Mouse (Mus musculus): ENCODE measurements around the gene Kyat3. TPM values are rescaled to one million over a fixed set of nuclear protein-coding genes. Genes with fewer than 3 reads are reported as not detected.
"Not testable (repeated sequence)": the region's sequence is repeated elsewhere in the genome, so short reads cannot be mapped to it uniquely, and the experiment has no call there.

Gene Kyat3
- polyA plus RNA-seq, 1 experiment from 2014 or later, result 14.9 TPM

DNA sequence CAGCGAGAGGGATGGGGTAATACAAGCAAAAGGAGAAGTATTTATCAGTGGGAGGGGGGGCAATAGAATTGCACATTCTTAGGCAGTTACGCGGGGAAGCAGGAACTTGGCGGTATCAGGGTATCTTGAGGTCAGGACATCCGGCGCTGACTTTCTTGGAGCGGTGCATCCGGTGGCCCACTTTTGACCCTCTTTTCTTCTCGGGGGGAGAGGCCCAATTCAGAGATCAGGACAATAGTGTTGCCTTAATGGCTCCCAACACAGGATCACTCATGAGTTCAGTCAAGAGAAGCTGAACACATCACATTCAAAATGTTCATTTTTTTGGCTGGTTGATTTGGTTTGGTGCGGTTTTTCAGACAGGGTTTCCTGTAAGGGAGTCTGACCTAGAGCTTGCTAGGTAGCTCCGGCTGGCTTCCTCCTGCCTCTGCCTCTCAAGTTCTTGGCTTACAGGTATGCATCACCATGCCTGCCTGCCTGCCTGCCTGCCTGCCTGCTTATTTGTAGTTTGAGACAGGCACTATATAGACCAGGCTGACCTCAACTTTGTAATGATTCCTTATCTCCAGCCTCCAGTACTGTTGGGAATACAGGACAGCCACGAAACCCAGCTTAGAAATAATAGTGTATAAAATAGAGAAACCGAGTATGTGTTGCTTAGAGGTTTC, 7.5 kb downstream of the Kyat3 start:
- ATAC-seq (ENCODE audit: low read depth); H3K4me2 ChIP-seq (ENCODE audit: low read depth, low read length); H3K4me1 ChIP-seq (ENCODE audit: control insufficient read depth, low read depth, low read length); H3K27me3 ChIP-seq (ENCODE audit: control insufficient read depth, insufficient read depth, low read depth, low read length); H3K27ac ChIP-seq (ENCODE audit: low read length); H3K9me3 ChIP-seq (replicated peaks; ENCODE audit: control insufficient read depth, low read length); H3K9ac ChIP-seq (ENCODE audit: low read depth, low read length); H3K4me3 ChIP-seq (ENCODE audit: low read depth, low read length); H3K36me3 ChIP-seq (ENCODE audit: control insufficient read depth, insufficient read depth): not testable (repeated sequence)
- 65% methylated on average over 13 of the region's 13 CpGs for WGBS (ENCODE audit: insufficient replicate concordance)

DNA sequence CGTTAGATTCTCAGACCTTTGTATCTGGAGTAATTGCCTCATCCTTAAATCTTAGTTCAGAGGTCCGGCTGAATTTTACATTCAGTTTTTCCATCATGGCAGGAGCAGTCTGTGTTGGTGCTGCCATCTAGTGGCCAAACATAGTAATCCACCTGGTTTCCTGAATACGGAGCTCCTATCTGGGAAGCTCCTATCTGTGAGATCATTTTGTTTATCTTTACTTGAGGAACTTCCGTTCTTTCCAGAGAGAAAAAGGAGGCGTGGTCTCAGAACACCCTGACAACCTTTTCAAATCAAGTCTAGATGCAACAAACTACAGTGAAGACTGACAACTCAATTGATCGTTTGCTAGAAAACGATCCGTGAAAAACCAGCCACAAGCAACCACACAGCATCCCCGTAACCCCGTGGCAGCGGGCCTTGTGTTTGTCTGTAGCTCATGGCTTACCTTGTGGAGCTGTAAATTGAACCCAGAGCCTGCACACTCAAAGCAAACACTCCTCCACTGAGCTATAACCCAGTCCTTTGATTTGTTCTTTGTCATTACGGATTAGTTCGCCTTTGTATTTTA, 8.1 kb downstream of the Kyat3 start:
- Histone ChIP-seq H3K4me3 (ENCODE audit: low read depth, low read length) (no peak overlapping the region), H3K9ac (ENCODE audit: low read depth, low read length) (no peak overlapping the region), H3K9me3 (replicated peaks; ENCODE audit: control insufficient read depth, low read length) (no peaks in the 10 kb centered on the region), H3K27me3 (ENCODE audit: control insufficient read depth, insufficient read depth, low read depth, low read length) (no peaks in the 10 kb centered on the region), H3K4me1 (ENCODE audit: control insufficient read depth, low read depth, low read length) (peaks cover 3% of the 10 kb centered on the region), H3K4me2 (ENCODE audit: low read depth, low read length) (no peak overlapping the region), H3K36me3 (ENCODE audit: control insufficient read depth, insufficient read depth) (no peaks in the 10 kb centered on the region), H3K27ac (ENCODE audit: low read length) (no peak overlapping the region)
- 49% methylated on average over 13 of the region's 13 CpGs for WGBS (ENCODE audit: insufficient replicate concordance)
- no peak for ATAC-seq (ENCODE audit: low read depth)

DNA sequence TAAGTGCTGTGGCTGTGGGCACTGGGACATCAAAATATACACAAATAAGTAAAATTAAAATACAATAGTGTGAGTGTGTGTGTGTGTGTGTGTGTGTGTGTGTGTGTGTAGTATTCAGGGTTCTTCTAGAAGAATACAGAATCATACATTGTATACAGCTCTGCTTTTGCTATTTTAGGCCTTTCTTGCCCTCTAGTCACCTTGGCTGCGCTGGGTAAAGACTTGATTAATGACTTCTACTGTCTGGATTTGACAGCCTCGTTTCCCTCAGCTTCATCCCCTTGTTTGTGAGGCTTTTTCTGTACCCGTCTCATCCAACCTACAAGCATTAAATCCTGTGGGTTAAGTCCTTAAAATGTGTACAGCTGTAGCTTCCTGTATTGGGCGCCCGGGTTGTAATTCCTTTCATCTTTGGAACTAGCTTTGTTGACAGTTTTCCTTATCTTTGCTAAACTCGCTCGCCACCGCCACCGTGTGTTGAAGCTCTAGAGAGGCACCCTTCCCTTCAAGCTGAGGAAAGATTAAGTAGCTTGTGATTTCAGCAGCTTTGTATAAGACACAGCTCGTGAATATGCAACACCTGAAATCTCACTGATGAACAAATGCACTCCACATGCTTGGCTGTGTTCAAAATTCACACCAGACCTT, 9.6 kb downstream of the Kyat3 start:
- H3K4me2 ChIP-seq (ENCODE audit: low read depth, low read length), result no peak overlapping the region
- WGBS (ENCODE audit: insufficient replicate concordance), result 14% methylated on average over 10 of the region's 10 CpGs
- H3K27ac ChIP-seq (ENCODE audit: low read length), result no peak overlapping the region

DNA sequence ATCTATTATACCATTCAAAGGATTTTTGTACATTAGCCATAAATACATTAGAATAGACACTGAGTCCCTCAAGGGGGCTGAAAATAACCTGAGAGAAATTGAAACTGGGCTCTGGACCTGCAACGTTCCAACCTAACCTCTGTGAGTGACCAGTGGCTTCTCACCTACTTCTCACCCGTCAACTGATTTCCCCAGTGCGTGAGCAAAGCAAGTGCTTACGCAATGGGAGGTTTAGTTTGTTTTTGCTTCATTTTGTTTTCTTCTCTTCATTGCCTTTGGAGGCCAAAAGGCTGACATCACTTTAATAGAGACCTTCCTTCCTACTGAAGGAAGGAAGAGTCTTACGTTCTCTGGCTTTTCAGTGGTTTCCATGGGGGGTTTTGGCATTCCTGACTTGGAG, 10.5 kb downstream of the Kyat3 start:
- Histone ChIP-seq H3K9ac (ENCODE audit: low read depth, low read length) (no peak overlapping the region), H3K9me3 (replicated peaks; ENCODE audit: control insufficient read depth, low read length) (no peaks in the 10 kb centered on the region), H3K27me3 (ENCODE audit: control insufficient read depth, insufficient read depth, low read depth, low read length) (no peaks in the 10 kb centered on the region), H3K4me2 (ENCODE audit: low read depth, low read length) (no peak overlapping the region), H3K36me3 (ENCODE audit: control insufficient read depth, insufficient read depth) (no peaks in the 10 kb centered on the region), H3K4me3 (ENCODE audit: low read depth, low read length) (no peak overlapping the region), H3K27ac (ENCODE audit: low read length) (peak overlapping the region; percentile 52; the same call in 1 of the 2 replicates), H3K4me1 (ENCODE audit: control insufficient read depth, low read depth, low read length) (peaks cover 3% of the 10 kb centered on the region)
- peak; percentile 51 for ATAC-seq (ENCODE audit: low read depth)
- WGBS (ENCODE audit: insufficient replicate concordance), result 63% methylated on average over 5 of the region's 5 CpGs

More for the DNA sequence above, 9.6 kb downstream of the Kyat3 start:
- Histone ChIP-seq H3K4me1 (ENCODE audit: control insufficient read depth, low read depth, low read length) (peaks cover 3% of the 10 kb centered on the region), H3K9ac (ENCODE audit: low read depth, low read length) (no peak overlapping the region), H3K36me3 (ENCODE audit: control insufficient read depth, insufficient read depth) (no peaks in the 10 kb centered on the region), H3K27me3 (ENCODE audit: control insufficient read depth, insufficient read depth, low read depth, low read length) (no peaks in the 10 kb centered on the region), H3K4me3 (ENCODE audit: low read depth, low read length) (no peak overlapping the region), H3K9me3 (replicated peaks; ENCODE audit: control insufficient read depth, low read length) (no peaks in the 10 kb centered on the region)
- no peak for ATAC-seq (ENCODE audit: low read depth)

DNA sequence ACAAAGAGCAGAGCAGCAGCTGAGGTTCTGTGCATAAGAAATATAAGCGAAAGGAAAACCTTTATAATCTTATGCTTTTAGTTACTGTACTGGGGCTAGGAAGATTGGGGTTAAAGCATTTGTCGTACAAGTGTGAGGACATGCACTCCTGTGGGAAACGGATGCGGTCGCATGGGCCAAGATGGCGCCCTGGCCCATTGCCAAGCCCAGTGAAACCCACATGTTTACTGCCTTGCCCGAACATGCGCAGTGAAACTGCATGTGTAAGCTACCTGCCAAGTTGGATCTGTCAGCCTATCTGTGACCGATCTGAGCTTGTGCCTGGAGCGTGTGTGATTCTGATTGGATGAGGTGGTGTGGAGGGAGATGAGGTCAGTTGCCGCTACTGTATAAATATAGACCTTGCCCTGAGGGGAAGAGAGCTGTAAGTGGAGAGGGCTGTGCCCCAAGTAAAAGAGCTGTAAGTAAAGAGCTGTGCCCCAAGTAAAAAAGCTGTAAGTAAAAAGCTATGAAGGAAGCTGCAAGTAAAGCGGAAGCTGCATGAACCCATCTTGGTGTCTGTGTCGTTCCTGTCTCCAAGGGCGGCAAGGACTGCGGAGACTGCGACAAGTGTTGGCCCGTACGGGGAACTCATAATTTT, 11.7 kb downstream of the Kyat3 start:
- not testable (repeated sequence) for H3K4me1 ChIP-seq (ENCODE audit: control insufficient read depth, low read depth, low read length); H3K9me3 ChIP-seq (replicated peaks; ENCODE audit: control insufficient read depth, low read length); H3K4me2 ChIP-seq (ENCODE audit: low read depth, low read length); ATAC-seq (ENCODE audit: low read depth); H3K4me3 ChIP-seq (ENCODE audit: low read depth, low read length); H3K27me3 ChIP-seq (ENCODE audit: control insufficient read depth, insufficient read depth, low read depth, low read length); H3K27ac ChIP-seq (ENCODE audit: low read length); H3K36me3 ChIP-seq (ENCODE audit: control insufficient read depth, insufficient read depth); H3K9ac ChIP-seq (ENCODE audit: low read depth, low read length)
- 81% methylated on average over 18 of the region's 18 CpGs for WGBS (ENCODE audit: insufficient replicate concordance)

DNA sequence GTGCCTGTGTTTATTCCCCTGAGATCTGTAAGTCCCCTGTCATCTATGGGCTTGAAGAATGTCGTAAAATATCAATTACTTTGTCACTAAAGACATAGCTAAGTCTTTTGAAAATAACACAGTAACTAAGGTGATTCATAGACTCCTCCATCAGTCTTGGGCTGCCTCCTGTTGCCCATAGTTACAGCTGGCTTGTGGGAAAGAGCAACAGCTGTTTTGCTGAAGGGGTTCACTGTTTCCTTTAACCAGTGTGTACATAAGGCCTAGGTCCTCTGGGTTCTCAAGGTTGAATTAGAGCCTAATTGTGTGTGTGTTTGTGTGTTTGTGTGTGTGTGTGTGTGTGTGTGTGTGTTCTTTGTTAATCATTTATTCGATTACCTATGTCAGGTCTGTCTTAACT, 24.6 kb downstream of the Kyat3 start:
- no peak overlapping the region for H3K9ac ChIP-seq (ENCODE audit: low read depth, low read length)
- no peak overlapping the region for H3K27ac ChIP-seq (ENCODE audit: low read length)
- ATAC-seq (ENCODE audit: low read depth), result no peak
- H3K4me3 ChIP-seq (ENCODE audit: low read depth, low read length), result no peak overlapping the region
- no peak overlapping the region for H3K4me2 ChIP-seq (ENCODE audit: low read depth, low read length)
- peaks cover 5% of the 10 kb centered on the region for H3K36me3 ChIP-seq (ENCODE audit: control insufficient read depth, insufficient read depth)
- H3K9me3 ChIP-seq (replicated peaks; ENCODE audit: control insufficient read depth, low read length), result no peaks in the 10 kb centered on the region
- H3K27me3 ChIP-seq (ENCODE audit: control insufficient read depth, insufficient read depth, low read depth, low read length), result no peaks in the 10 kb centered on the region
- H3K4me1 ChIP-seq (ENCODE audit: control insufficient read depth, low read depth, low read length), result no peaks in the 10 kb centered on the region
- 55% methylated on average over 2 of the region's 2 CpGs for WGBS (ENCODE audit: insufficient replicate concordance)

DNA sequence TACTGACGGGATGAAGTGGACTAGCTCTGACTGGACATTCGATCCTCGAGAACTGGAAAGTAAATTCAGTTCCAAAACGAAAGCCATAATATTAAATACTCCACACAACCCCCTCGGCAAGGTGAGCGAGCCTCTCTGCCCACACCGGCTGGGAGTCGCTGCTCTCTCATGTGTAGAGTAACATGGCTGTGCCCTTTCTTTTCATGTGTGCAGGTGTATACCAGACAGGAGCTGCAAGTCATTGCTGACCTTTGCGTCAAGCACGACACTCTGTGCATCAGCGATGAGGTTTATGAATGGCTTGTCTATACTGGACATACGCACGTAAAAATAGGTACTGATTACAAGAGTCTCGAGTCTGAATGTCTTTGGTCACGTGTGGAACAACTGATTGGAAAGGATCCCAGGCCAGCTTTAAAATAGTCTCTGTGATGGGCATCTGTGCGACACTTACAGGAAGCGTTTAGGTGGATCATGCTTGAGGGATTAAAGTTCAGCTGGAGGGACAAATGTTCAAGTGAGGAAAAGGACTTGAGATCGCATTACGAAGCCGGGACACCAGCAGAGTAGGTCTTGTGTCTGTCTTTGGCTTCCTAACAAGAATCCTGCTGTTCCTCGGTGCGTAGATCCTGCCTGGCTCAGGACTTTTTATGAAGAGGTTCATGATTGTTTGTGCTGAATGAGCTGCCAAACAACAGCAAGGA, 25.3 kb downstream of the Kyat3 start:
- Histone ChIP-seq H3K36me3 (ENCODE audit: control insufficient read depth, insufficient read depth) (peaks cover 5% of the 10 kb centered on the region), H3K4me3 (ENCODE audit: low read depth, low read length) (no peak overlapping the region), H3K9me3 (replicated peaks; ENCODE audit: control insufficient read depth, low read length) (no peaks in the 10 kb centered on the region), H3K4me1 (ENCODE audit: control insufficient read depth, low read depth, low read length) (no peaks in the 10 kb centered on the region), H3K9ac (ENCODE audit: low read depth, low read length) (no peak overlapping the region), H3K27me3 (ENCODE audit: control insufficient read depth, insufficient read depth, low read depth, low read length) (no peaks in the 10 kb centered on the region), H3K4me2 (ENCODE audit: low read depth, low read length) (no peak overlapping the region), H3K27ac (ENCODE audit: low read length) (no peak overlapping the region)
- 75% methylated on average over 22 of the region's 22 CpGs for WGBS (ENCODE audit: insufficient replicate concordance)
- ATAC-seq (ENCODE audit: low read depth), result no peak

DNA sequence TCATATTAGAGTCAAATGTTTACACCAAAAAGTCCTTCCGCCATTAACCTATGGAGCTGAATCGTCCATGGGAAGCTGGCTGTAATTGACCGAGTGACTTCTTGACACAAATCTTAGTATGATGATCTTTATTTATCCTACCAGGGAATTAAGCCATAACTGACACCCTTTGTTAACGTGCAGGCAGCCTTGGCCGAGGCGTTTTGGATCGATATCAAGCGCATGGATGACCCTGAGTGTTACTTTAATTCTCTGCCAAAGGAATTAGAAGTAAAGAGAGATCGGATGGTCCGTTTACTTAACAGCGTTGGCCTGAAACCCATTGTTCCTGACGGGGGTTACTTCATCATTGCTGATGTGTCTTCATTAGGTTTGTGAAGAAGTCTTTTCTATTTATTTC, 33.4 kb downstream of the Kyat3 start:
- H3K36me3 ChIP-seq (ENCODE audit: control insufficient read depth, insufficient read depth), result no peaks in the 10 kb centered on the region
- no peak overlapping the region for H3K4me2 ChIP-seq (ENCODE audit: low read depth, low read length)
- no peaks in the 10 kb centered on the region for H3K27me3 ChIP-seq (ENCODE audit: control insufficient read depth, insufficient read depth, low read depth, low read length)
- H3K27ac ChIP-seq (ENCODE audit: low read length), result no peak overlapping the region
- no peak overlapping the region for H3K9ac ChIP-seq (ENCODE audit: low read depth, low read length)
- no peaks in the 10 kb centered on the region for H3K9me3 ChIP-seq (replicated peaks; ENCODE audit: control insufficient read depth, low read length)
- ATAC-seq (ENCODE audit: low read depth), result no peak
- H3K4me1 ChIP-seq (ENCODE audit: control insufficient read depth, low read depth, low read length), result no peaks in the 10 kb centered on the region
- WGBS (ENCODE audit: insufficient replicate concordance), result 73% methylated on average over 12 of the region's 12 CpGs
- no peak overlapping the region for H3K4me3 ChIP-seq (ENCODE audit: low read depth, low read length)
